Mouse (Mus musculus): ENCODE data around the gene Il21r.

The Il21r gene

GRCm38 (mm10) chr7:125575738-125576540, 27.3 kb upstream of the Il21r start:
- no peak for DNase-seq (ENCODE audit: low read depth, low spot score)

- DNase-seq (ENCODE audit: low read depth, low spot score) = no peak
Measured at GRCm38 (mm10) chr7:125576982-125577381, 26.2 kb upstream of the Il21r start.

DNA sequence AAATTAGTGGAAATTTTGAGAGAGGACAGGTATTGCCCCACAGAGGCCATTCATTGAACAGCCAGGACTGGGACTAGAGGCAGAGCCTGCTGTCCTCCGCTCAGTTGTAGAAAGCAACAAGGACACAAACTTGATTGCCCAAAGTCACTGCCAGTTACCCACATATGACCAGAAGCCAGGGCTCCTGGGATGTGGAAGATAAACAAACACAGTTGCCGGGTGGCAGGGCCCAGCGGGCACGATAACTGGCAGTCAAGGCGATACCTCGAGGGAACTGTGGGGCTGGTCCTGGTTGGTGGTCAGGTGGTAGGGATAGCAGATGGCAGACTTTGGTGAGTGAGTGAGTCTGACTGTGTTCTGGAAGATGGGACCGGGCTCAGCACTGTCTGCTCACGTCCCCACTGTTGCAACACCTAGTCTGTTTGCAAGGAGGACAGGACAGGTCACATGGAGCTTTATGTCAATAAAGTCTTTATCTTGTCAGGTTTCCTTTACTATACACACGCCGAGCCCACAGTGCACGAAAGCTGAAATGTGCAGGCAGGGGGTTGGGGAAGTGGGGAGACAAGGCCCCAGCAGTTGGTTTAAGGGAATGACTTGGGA, 25.6 kb upstream of the Il21r start:
- no peak for DNase-seq (ENCODE audit: low read depth, low spot score)

- DNase-seq (ENCODE audit: low read depth, low spot score) = no peak
Measured at GRCm38 (mm10) chr7:125578106-125578505, 25.1 kb upstream of the Il21r start.

GRCm38 (mm10) chr7:125579545-125580219, 23.5 kb upstream of the Il21r start:
- DNase-seq (ENCODE audit: low read depth, low spot score) = no peak

DNA sequence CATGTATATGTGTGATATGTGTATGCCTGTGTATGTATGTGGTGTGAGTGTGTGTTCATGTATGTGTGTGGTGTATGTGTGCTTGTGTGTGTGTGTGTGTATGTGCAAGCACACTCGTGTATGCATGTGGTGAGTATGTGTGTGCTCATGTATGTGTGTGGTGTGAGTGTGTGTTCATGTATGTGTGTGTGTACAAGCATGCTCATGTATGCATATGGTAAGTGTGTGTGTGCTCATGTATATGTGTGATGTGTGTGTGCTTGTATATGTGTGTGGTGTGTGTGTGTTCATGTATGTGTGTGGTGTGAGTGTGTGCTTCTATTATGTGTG, 23.0 kb upstream of the Il21r start:
- no peak for DNase-seq (ENCODE audit: low read depth, low spot score)

DNA sequence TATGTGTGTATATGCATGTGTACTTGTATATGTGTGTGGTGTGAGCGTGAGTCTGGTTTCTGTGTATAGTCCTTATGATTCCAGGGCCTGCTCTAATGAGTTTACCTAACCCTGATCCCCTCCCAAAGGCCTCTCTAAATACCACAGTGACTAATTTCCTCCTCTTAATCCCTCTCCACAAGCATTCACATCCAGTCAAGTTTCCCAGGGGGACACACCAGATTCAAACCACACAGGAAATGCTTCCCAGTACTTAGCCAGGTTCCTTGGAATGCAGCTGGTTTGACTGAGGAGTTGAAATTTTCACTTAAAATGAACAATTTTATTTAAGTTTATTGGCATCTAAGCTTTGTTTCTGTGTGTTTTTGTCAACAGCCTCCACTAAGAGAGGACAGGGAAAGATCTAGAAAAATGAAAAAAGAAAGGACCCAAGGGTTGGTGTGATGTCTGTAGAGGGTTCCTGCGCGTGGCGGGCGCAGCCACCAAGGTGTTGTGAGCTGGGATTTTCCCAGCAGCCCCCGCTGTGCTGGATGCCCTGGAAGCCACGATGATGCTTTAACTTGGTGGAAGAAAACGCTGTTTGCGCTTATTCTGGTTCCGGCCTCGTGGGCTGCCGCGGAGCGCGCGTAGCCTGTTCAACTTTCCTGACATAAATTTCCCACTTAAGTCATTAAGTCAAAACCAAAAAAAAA, 22.5 kb upstream of the Il21r start:
- DNase-seq (ENCODE audit: low read depth, low spot score) = no peak

- DNase-seq (ENCODE audit: low read depth, low spot score) = peak; percentile 68
Measured at GRCm38 (mm10) chr7:125581317-125581672, 21.9 kb upstream of the Il21r start.

DNA sequence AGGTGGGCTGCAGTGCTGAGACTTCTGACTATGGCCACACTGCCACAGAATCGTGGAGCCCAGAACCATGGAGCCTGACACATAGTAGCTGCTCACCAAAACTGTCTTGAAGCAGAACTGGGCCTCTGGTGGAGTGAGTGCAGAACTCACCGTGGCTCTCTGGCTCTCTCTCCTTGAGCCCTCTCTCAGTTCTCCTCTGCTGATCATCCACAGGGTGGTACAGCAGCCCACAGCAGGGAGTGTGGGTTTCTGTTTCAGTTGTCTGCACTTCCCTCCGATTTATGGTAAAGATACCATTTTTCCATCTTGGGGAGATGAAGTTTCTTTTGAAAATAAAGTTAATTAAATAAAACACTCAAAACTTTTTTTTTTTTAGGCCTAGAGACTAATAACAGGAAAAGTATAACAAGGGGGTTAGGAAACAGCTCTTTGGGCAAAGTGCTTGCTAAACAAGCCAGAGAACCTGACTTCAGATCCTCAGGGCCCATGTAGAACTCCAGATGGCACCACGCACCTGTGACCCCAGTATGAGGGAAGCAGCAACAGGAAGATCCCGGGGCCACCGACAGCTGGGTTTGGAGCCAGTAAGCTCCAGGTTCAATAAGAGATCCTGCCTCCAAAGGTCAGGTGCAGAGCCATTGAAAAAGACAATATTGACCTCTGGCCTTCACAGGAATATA, 19.8 kb upstream of the Il21r start:
- no peak for DNase-seq (ENCODE audit: low read depth, low spot score)

DNA sequence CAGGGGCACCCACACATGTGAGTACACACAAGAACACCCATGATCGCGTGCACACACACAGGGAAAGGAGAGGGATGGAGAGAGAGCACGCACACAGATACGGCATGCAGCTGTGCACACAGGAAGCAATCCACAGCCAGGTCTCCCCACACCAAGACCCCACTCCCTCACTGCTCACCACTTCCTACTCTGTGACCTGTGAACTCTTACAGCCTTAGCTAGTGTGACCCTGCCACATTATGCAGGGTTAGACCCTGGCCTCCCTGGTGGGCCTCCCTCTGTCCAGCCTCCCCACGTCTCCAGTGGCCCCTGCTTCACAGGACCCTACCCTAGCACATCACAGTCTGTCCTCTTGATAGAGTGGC, 19.2 kb upstream of the Il21r start:
- DNase-seq (ENCODE audit: low read depth, low spot score) = no peak

GRCm38 (mm10) chr7:125586355-125586754, 16.9 kb upstream of the Il21r start:
- no peak for DNase-seq (ENCODE audit: low read depth, low spot score)

DNA sequence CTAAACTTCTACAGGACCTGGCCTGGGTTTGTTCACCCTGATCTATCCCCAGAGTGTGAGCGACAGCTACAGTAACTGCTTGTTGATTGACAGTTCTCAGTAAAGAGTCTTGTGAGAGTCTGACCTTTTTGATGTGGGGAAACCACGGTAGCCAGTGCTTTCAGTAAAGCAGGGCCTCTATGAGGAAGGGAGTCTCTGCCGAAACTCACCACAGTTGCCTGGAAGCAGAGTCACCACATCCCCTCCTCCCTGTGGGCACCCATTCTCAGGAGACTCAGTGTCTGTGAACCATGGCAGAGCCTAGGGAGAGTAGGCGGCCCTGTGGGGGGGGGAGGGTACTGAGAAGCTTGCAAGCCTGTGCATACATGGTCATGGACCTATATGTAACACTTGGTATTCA, 14.5 kb upstream of the Il21r start:
- DNase-seq (ENCODE audit: low read depth, low spot score) = no peak

DNA sequence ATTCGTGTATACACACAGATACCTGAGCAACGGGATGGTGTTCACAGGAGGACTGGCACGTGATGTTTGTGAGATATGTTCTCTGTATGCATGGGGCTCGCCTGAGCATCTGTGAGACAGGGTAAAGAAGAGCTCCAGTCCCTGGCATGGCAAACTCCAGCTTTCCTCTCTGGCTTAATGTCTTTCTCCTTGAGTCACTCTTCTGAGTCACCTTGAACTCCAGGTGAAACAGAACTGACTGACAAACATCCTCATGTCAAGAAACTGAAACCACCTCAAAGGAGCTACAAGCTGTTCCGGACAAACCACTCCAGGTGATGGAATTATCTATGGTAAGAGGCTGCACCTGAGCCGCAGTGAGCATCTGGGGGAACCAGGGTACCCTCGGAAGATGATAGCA, 13.3 kb upstream of the Il21r start:
- no peak for DNase-seq (ENCODE audit: low read depth, low spot score)

GRCm38 (mm10) chr7:125593831-125594230, 9.4 kb upstream of the Il21r start:
- DNase-seq (ENCODE audit: low read depth, low spot score) = no peak

DNA sequence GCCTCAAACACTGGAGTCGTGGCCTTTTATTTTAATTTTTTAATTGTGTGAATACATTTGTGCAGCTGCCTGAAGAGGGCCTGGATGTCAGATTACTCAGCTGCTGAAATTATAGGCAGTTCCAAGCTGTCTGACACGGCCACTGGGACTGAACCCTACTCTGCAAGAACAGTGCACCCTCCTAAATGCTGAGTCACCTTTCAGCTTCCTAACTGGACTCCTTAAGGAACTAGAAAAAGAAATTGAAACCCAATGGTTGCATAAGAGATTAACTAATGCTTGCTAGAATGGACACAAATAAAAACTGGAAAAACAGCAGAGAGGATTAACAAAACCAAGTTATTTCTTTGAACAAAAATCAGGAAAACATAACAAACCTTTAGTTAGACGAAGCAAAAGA, 6.8 kb upstream of the Il21r start:
- no peak for DNase-seq (ENCODE audit: low read depth, low spot score)

GRCm38 (mm10) chr7:125597083-125597482, 6.1 kb upstream of the Il21r start:
- DNase-seq (ENCODE audit: low read depth, low spot score) = no peak

- no peak for DNase-seq (ENCODE audit: low read depth, low spot score)
Measured at GRCm38 (mm10) chr7:125597516-125598347, 5.5 kb upstream of the Il21r start.

GRCm38 (mm10) chr7:125599373-125599973, 3.8 kb upstream of the Il21r start:
- DNase-seq (ENCODE audit: low read depth, low spot score) = no peak

GRCm38 (mm10) chr7:125600136-125600535, 3.1 kb upstream of the Il21r start:
- DNase-seq (ENCODE audit: low read depth, low spot score) = no peak

DNA sequence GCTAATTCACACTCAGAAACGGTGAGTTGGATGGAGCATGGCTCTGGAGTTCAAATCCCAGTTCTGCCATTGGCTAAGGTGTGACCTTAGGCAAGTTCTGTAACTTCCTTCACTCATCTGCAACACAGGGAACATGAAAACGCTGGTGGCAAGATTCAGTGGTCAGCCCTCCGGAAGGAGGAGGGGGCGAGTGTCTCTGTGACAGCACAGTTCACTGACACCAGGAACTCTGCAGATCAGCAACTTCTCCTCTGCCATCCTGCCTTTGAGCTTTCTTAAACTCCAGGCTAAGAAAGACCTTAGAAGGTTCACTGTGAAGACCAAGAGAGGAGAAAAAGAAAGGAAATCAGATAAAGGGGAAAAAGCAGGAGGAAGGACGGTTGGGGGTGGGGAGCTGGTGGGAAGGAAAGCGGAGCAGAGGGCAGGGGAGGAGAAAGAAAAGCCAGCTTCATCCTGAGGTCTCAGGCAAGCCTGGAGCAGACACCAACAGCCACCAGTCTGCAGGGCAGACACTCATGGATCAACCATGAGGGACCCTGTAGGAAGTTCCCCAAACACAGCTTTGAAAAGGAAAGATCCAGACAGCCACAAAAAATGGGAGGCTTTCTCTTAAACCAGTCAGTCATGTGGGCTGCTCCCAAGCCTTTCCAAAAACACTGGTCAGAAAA, 2.5 kb upstream of the Il21r start:
- no peak for DNase-seq (ENCODE audit: low read depth, low spot score)
